Mouse (Mus musculus) heart, adult 2 months (tissue): ENCODE results near the gene Hmga1. TPM values are rescaled to one million over a fixed set of nuclear protein-coding genes. Genes with fewer than 3 reads are reported as not detected.

Source experiments
- DNase-seq, 2 experiments: peaks; one replicate each; pipeline ENCODE4 v3.0.0; 2021
- H3K27ac ChIP-seq: fragments of 200-600 bp; 2 replicates; pipeline ENCODE4 v1.8.1; 2022
- H3K27me3 ChIP-seq: fragments of 200-500 bp; 2 replicates; pipeline ENCODE4 v1.6.1; 2012; ENCODE audit warnings: mild to moderate bottlenecking, low read length, inconsistent platforms, mixed read lengths; ENCODE audit not compliant: control insufficient read depth, insufficient read depth
- H3K36me3 ChIP-seq: fragments of 200-500 bp; 2 replicates; pipeline ENCODE4 v1.6.1; 2012; ENCODE audit warnings: low read length, inconsistent platforms; ENCODE audit not compliant: control insufficient read depth, insufficient read depth
- H3K4me1 ChIP-seq: fragments of 200-500 bp; 2 replicates; pipeline ENCODE4 v1.6.1; 2011; ENCODE audit warnings: low read length; ENCODE audit not compliant: control insufficient read depth, insufficient read depth
- H3K4me3 ChIP-seq: fragments of 200-600 bp; 2 replicates; pipeline ENCODE4 v1.8.1; 2022
- H3K79me2 ChIP-seq: fragments of 200-500 bp; replicated peaks from 2 replicates; pipeline ENCODE4 v1.6.1; 2012; ENCODE audit warnings: mild to moderate bottlenecking, inconsistent platforms, low read length, moderate library complexity, mixed read lengths; ENCODE audit not compliant: control insufficient read depth, insufficient read depth
- H3K9ac ChIP-seq: fragments of 200-500 bp; 2 replicates; pipeline ENCODE4 v1.6.1; 2012; ENCODE audit warnings: low read depth, mild to moderate bottlenecking, control low read depth, inconsistent platforms, low read length, mixed read lengths
- CTCF ChIP-seq: fragments of 200-600 bp; IDR thresholded peaks from 2 replicates; pipeline ENCODE4 v1.8.1; 2022; ENCODE audit warnings: antibody characterized with exemption, mild to moderate bottlenecking, moderate library complexity
- EP300 ChIP-seq: fragments of 200-500 bp; IDR thresholded peaks from 2 replicates; pipeline ENCODE4 v1.6.1; 2011; ENCODE audit warnings: low read depth, low read length, control low read depth; ENCODE audit not compliant: insufficient read depth
- POLR2A ChIP-seq: fragments of 200-500 bp; IDR thresholded peaks from 2 replicates; pipeline ENCODE4 v1.6.1; 2011; ENCODE audit warnings: mild to moderate bottlenecking, low read depth, low read length, control low read depth; ENCODE audit not compliant: insufficient read depth
- WGBS: fragments of 180-500 bp; shearing (Covaris S2); methylation state at CpG from one replicate; pipeline ENCODE4 v1.1.7; 2018; 5-methylcytosine and 5-hydroxymethylcytosine counted together
- intact Hi-C: fragments of 180-260 bp; cut with DNase I; formaldehyde crosslinking; loops from one replicate; pipeline ENCODE4 v1.15.1; 2025
- polyA plus RNA-seq: library from polyadenylated mRNA; depleted of rRNA; stranded (reverse); fragments of >200 nt; gene quantifications from 2 replicates; pipeline ENCODE4 v1.2.3, GENCODE M21; 2012
- total RNA-seq, 2 experiments: library from RNA; stranded (reverse); gene quantifications; 2 replicates each; pipeline ENCODE4 v1.2.3; 2021

Hmga1 gene
- total and polyA plus RNA-seq, 3 experiments: 47.5 to 73.8 (median 48.2) TPM

GRCm38 (mm10) chr17:27600869-27601268 is 44.6 kb downstream of the Hmga1 start:
- Histone ChIP-seq H3K27me3 (no peaks in the 10 kb centered on the region), H3K79me2 (peaks cover 6% of the 10 kb centered on the region), H3K9ac (no peak overlapping the region), H3K4me1 (peaks cover 29% of the 10 kb centered on the region), H3K36me3 (no peaks in the 10 kb centered on the region), H3K27ac (no peak overlapping the region; the same call in 1 of the 2 replicates), H3K4me3 (no peak overlapping the region)
- no peak for DNase-seq
- intact Hi-C loops: no loop called here
- TF ChIP-seq CTCF: no peak
- no peak for TF ChIP-seq POLR2A
- no peak for TF ChIP-seq EP300
- WGBS: 59% methylated on average over 5 of the region's 5 CpGs

- no peak for DNase-seq
- Histone ChIP-seq H3K27me3 (no peaks in the 10 kb centered on the region), H3K4me1 (peaks cover 26% of the 10 kb centered on the region), H3K27ac (peak overlapping the region; percentile 77), H3K79me2 (peaks cover 9% of the 10 kb centered on the region), H3K4me3 (no peak overlapping the region), H3K36me3 (no peaks in the 10 kb centered on the region), H3K9ac (peak overlapping the region; percentile 12)
- 56% methylated on average over 2 of the region's 2 CpGs for WGBS
- no peak for TF ChIP-seq POLR2A
- TF ChIP-seq EP300: no peak
- no peak for TF ChIP-seq CTCF
- intact Hi-C loops: no loop called here
Observed at GRCm38 (mm10) chr17:27603036-27603435, 46.7 kb downstream of the Hmga1 start.

GRCm38 (mm10) chr17:27603522-27604234 is 47.4 kb downstream of the Hmga1 start:
- 38% methylated on average over 21 of the region's 21 CpGs for WGBS
- intact Hi-C loops: no loop called here
- H3K27ac ChIP-seq: peak overlapping the region; percentile 77
- H3K4me3 ChIP-seq: no peak overlapping the region
- peaks cover 25% of the 10 kb centered on the region for H3K4me1 ChIP-seq
- H3K9ac ChIP-seq: peak overlapping the region; percentile 3; the same call in 1 of the 2 replicates
- H3K27me3 ChIP-seq: no peaks in the 10 kb centered on the region
- peak; percentile 56 to 78 for DNase-seq
- H3K36me3 ChIP-seq: no peaks in the 10 kb centered on the region
- no peak for TF ChIP-seq CTCF
- peak; percentile 72; the same call in 1 of the 2 replicates for TF ChIP-seq EP300
- 0 out of 2 replicates have a peak, but pooled peaks have one; percentile 24 for TF ChIP-seq POLR2A
- peaks cover 12% of the 10 kb centered on the region for H3K79me2 ChIP-seq

GRCm38 (mm10) chr17:27609576-27609975 is 53.3 kb downstream of the Hmga1 start:
- Histone ChIP-seq H3K4me3 (no peak overlapping the region), H3K27me3 (no peaks in the 10 kb centered on the region), H3K36me3 (no peaks in the 10 kb centered on the region), H3K9ac (no peak overlapping the region), H3K27ac (no peak overlapping the region), H3K79me2 (peaks cover 14% of the 10 kb centered on the region), H3K4me1 (peaks cover 17% of the 10 kb centered on the region)
- no peak for DNase-seq
- WGBS: 83% methylated on average over 7 of the region's 7 CpGs
- no peak for TF ChIP-seq EP300
- no peak for TF ChIP-seq CTCF
- TF ChIP-seq POLR2A: no peak
- intact Hi-C loops: no loop called here

GRCm38 (mm10) chr17:27610679-27611518 is 54.6 kb downstream of the Hmga1 start:
- WGBS: 50% methylated on average over 10 of the region's 10 CpGs
- peak overlapping the region; percentile 20; the same call in 1 of the 2 replicates for H3K27ac ChIP-seq
- H3K36me3 ChIP-seq: no peaks in the 10 kb centered on the region
- H3K4me3 ChIP-seq: no peak overlapping the region
- intact Hi-C loops: no loop called here
- peaks cover 20% of the 10 kb centered on the region for H3K4me1 ChIP-seq
- DNase-seq: no peak
- H3K79me2 ChIP-seq: peaks cover 14% of the 10 kb centered on the region
- no peak overlapping the region for H3K9ac ChIP-seq
- no peaks in the 10 kb centered on the region for H3K27me3 ChIP-seq
- TF ChIP-seq CTCF: no peak

- Histone ChIP-seq H3K4me3 (no peak overlapping the region), H3K79me2 (peaks cover 14% of the 10 kb centered on the region), H3K36me3 (no peaks in the 10 kb centered on the region), H3K27ac (peak overlapping the region; percentile 3; the same call in 1 of the 2 replicates), H3K4me1 (peaks cover 20% of the 10 kb centered on the region), H3K9ac (no peak overlapping the region), H3K27me3 (no peaks in the 10 kb centered on the region)
- no peak for TF ChIP-seq EP300
- TF ChIP-seq POLR2A: no peak
- TF ChIP-seq CTCF: no peak
- no peak for DNase-seq
- WGBS: 20% methylated on average over 3 of the region's 3 CpGs
- intact Hi-C loops: no loop called here
Observed at GRCm38 (mm10) chr17:27611519-27611884, 55.2 kb downstream of the Hmga1 start.
